Mouse (Mus musculus) myocyte (in vitro differentiated cells): ENCODE data around the gene Ndufb3.

Experiments used
- CEBPB ChIP-seq: IDR thresholded peaks from 2 replicates; pipeline ENCODE4 v1.6.1; 2011; ENCODE audit warnings: mild to moderate bottlenecking, moderate library complexity; ENCODE audit not compliant: poor library complexity, insufficient read depth, severe bottlenecking
- E2F4 ChIP-seq: IDR thresholded peaks from one replicate; pipeline ENCODE4 v1.6.1; 2011; ENCODE audit warnings: mild to moderate bottlenecking, control low read depth, moderate library complexity; ENCODE audit not compliant: insufficient read depth
- MAX ChIP-seq: IDR thresholded peaks from one replicate; pipeline ENCODE4 v1.6.1; 2011; ENCODE audit warnings: low read depth, mild to moderate bottlenecking, control low read depth
- MYOD1 ChIP-seq, 3 experiments: IDR thresholded peaks; one replicate each; pipeline ENCODE4 v1.6.1; 2011; ENCODE audit warnings: control low read depth in 2 of 3, low read depth in 2 of 3, mild to moderate bottlenecking in 2 of 3, moderate library complexity in 1 of 3; ENCODE audit not compliant: insufficient read length in 2 of 3, control insufficient read depth in 1 of 3
- MYOG ChIP-seq, 3 experiments: IDR thresholded peaks; one replicate each; pipeline ENCODE4 v1.6.1; 2011; ENCODE audit warnings: control low read depth in 2 of 3, low read depth in 2 of 3, mild to moderate bottlenecking in 2 of 3; ENCODE audit not compliant: insufficient read length in 2 of 3, control insufficient read depth in 1 of 3, insufficient read depth in 1 of 3
- POLR2A ChIP-seq: IDR thresholded peaks from one replicate; pipeline ENCODE4 v1.6.1; 2011; ENCODE audit warnings: low read depth, mild to moderate bottlenecking, control low read depth, moderate library complexity; ENCODE audit not compliant: insufficient read length
- POLR2AphosphoS2 ChIP-seq: IDR thresholded peaks from one replicate; pipeline ENCODE4 v1.6.1; 2011; ENCODE audit warnings: low read depth, control low read depth; ENCODE audit not compliant: insufficient read length
- REST ChIP-seq: IDR thresholded peaks from one replicate; pipeline ENCODE4 v1.6.1; 2011; ENCODE audit warnings: mild to moderate bottlenecking, control low read depth, moderate library complexity; ENCODE audit not compliant: insufficient read depth, insufficient read length
- SRF ChIP-seq: IDR thresholded peaks from one replicate; pipeline ENCODE4 v1.6.1; 2011; ENCODE audit warnings: low read depth; ENCODE audit not compliant: control insufficient read depth, insufficient read length
- TCF12 ChIP-seq: IDR thresholded peaks from one replicate; pipeline ENCODE4 v1.6.1; 2011; ENCODE audit warnings: mild to moderate bottlenecking, control low read depth; ENCODE audit not compliant: poor library complexity, insufficient read depth, severe bottlenecking
- TCF3 ChIP-seq: IDR thresholded peaks from one replicate; pipeline ENCODE4 v1.6.1; 2011; ENCODE audit warnings: low read depth, control low read depth; ENCODE audit not compliant: insufficient read length
- USF1 ChIP-seq: IDR thresholded peaks from one replicate; pipeline ENCODE4 v1.6.1; 2011; ENCODE audit warnings: low read depth, mild to moderate bottlenecking, control low read depth, moderate library complexity

- no peak for TF ChIP-seq REST
- TF ChIP-seq POLR2A: no peak
- TF ChIP-seq MYOG (IDR thresholded peaks at IDR 0.05; ENCODE audit: control insufficient read depth in 1 of 3, insufficient read depth in 1 of 3, insufficient read length in 2 of 3, low read depth in 2 of 3): no peak
- TF ChIP-seq E2F4: no peak
- TF ChIP-seq MAX: no peak
- TF ChIP-seq USF1: no peak
- TF ChIP-seq TCF3: no peak
- no peak for TF ChIP-seq POLR2AphosphoS2
- no peak for TF ChIP-seq MYOD1 (IDR thresholded peaks at IDR 0.05; ENCODE audit: control insufficient read depth in 1 of 3, insufficient read length in 2 of 3, low read depth in 2 of 3)
- no peak for TF ChIP-seq TCF12
- no peak for TF ChIP-seq CEBPB
- TF ChIP-seq SRF: no peak
Measured at GRCm38 (mm10) chr1:58566621-58567020, 19.6 kb upstream of the Ndufb3 start.
